In genomic region chr5:118331286-118331607, GRCm38 (mm10) we compare ENCODE assay signal across 8 mouse cellular contexts.
DNase-seq lines count a peak whose midpoint lies in the region; ATAC-seq and TF ChIP-seq lines count a peak whose summit lies in the region.

No protein-coding gene starts in this region.

- no peak for ATAC-seq in heart, embryonic 11.5 days (replicated peaks; ENCODE audit: insufficient number of reproducible peaks, low FRiP score, low TSS enrichment)
- no peak for ATAC-seq in limb, embryonic 14.5 days (ENCODE audit: low FRiP score, low read depth)
- peak; percentile 4; the same call in 1 of the 2 replicates for ATAC-seq in stomach, embryonic 16.5 days (ENCODE audit: insufficient read depth, low FRiP score)

- TF ChIP-seq POLR2A in limb, embryonic 14.5 days (IDR thresholded peaks at IDR 0.05; ENCODE audit: borderline replicate concordance, extremely low read depth, insufficient read depth, insufficient read length): no peak

- peak overlapping the region; percentile 67; the same call in 1 of the 2 replicates for H3K9ac ChIP-seq in heart, embryonic 11.5 days (ENCODE audit: low read depth, low read length)
- peak overlapping the region; percentile 62; the same call in 1 of the 2 replicates for H3K9ac ChIP-seq in limb, embryonic 14.5 days (ENCODE audit: low read depth, low read length, severe bottlenecking)
- 0 out of 2 replicates have a peak overlapping the region, but pooled peaks have one; percentile 75 for H3K9ac ChIP-seq in stomach, embryonic 16.5 days (ENCODE audit: low read length)

- peaks cover 12% of the 10 kb centered on the region; the same call in 1 of the 2 replicates for H3K4me1 ChIP-seq in heart, embryonic 11.5 days (ENCODE audit: control insufficient read depth, insufficient read depth, low read length)
- H3K4me1 ChIP-seq in forebrain, embryonic 10.5 days: peaks cover 43% of the 10 kb centered on the region
- H3K4me1 ChIP-seq in limb, embryonic 14.5 days (ENCODE audit: control insufficient read depth, insufficient read depth, low read length): peaks cover 33% of the 10 kb centered on the region
- peaks cover 13% of the 10 kb centered on the region for H3K4me1 ChIP-seq in stomach, embryonic 16.5 days (ENCODE audit: control insufficient read depth, insufficient read depth, low read length)

- no peak overlapping the region for H3K27ac ChIP-seq in heart, embryonic 11.5 days (ENCODE audit: low read depth, low read length)
- H3K27ac ChIP-seq in forebrain, embryonic 10.5 days: peak overlapping the region; percentile 84
- no peak overlapping the region for H3K27ac ChIP-seq in limb, embryonic 14.5 days (replicated peaks; ENCODE audit: low read depth, low read length)
- no peak overlapping the region for H3K27ac ChIP-seq in stomach, embryonic 16.5 days (ENCODE audit: low read length)

- H3K27me3 ChIP-seq in heart, embryonic 11.5 days (ENCODE audit: control insufficient read depth, insufficient read depth, low read length): peaks cover 19% of the 10 kb centered on the region
- peaks cover 66% of the 10 kb centered on the region for H3K27me3 ChIP-seq in forebrain, embryonic 10.5 days (ENCODE audit: poor library complexity, severe bottlenecking)
- H3K27me3 ChIP-seq in limb, embryonic 14.5 days (ENCODE audit: control insufficient read depth, insufficient read depth, low read length): no peaks in the 10 kb centered on the region
- no peaks in the 10 kb centered on the region; the same call in 1 of the 2 replicates for H3K27me3 ChIP-seq in stomach, embryonic 16.5 days (ENCODE audit: control insufficient read depth, insufficient read depth, low read length)

- peak overlapping the region; percentile 95 for H3K4me2 ChIP-seq in heart, embryonic 11.5 days
- H3K4me2 ChIP-seq in limb, embryonic 14.5 days (replicated peaks; ENCODE audit: low read depth, low read length, severe bottlenecking): peak overlapping the region; percentile 88
- H3K4me2 ChIP-seq in stomach, embryonic 16.5 days (ENCODE audit: low read depth, low read length): peak overlapping the region; percentile 97

- 17% methylated on average over 14 of the region's 14 CpGs for WGBS in heart, embryonic 11.5 days (ENCODE audit: insufficient replicate concordance)
- 25% methylated on average over 14 of the region's 14 CpGs for WGBS in forebrain, embryonic 10.5 days
- 11% methylated on average over 14 of the region's 14 CpGs for WGBS in limb, embryonic 14.5 days
- 20% methylated on average over 14 of the region's 14 CpGs for WGBS in stomach, embryonic 16.5 days

- H3K36me3 ChIP-seq in heart, embryonic 11.5 days (ENCODE audit: control insufficient read depth, insufficient read depth, low read length): no peaks in the 10 kb centered on the region
- no peaks in the 10 kb centered on the region for H3K36me3 ChIP-seq in forebrain, embryonic 10.5 days (replicated peaks)
- no peaks in the 10 kb centered on the region for H3K36me3 ChIP-seq in limb, embryonic 14.5 days (ENCODE audit: control insufficient read depth, insufficient read depth, low read length)
- H3K36me3 ChIP-seq in stomach, embryonic 16.5 days (ENCODE audit: control insufficient read depth, insufficient read depth, low read length): no peaks in the 10 kb centered on the region

- peak overlapping the region; percentile 45 for H3K4me3 ChIP-seq in heart, embryonic 11.5 days (ENCODE audit: low read depth, low read length)
- peak overlapping the region; percentile 56 for H3K4me3 ChIP-seq in forebrain, embryonic 10.5 days
- peak overlapping the region; percentile 39 for H3K4me3 ChIP-seq in limb, embryonic 14.5 days (replicated peaks; ENCODE audit: low read length)
- H3K4me3 ChIP-seq in stomach, embryonic 16.5 days (replicated peaks; ENCODE audit: low read length): peak overlapping the region; percentile 50; the same call in 1 of the 2 replicates

- no peaks in the 10 kb centered on the region for H3K9me3 ChIP-seq in heart, embryonic 11.5 days (replicated peaks; ENCODE audit: control insufficient read depth, low read length)
- H3K9me3 ChIP-seq in forebrain, embryonic 10.5 days: peaks cover 9% of the 10 kb centered on the region
- H3K9me3 ChIP-seq in limb, embryonic 14.5 days (ENCODE audit: control insufficient read depth, low read length): no peaks in the 10 kb centered on the region
- H3K9me3 ChIP-seq in stomach, embryonic 16.5 days (replicated peaks; ENCODE audit: control insufficient read depth, low read length): no peaks in the 10 kb centered on the region

- no peak for DNase-seq in heart, adult 18-20 months
- peak; percentile 17 for DNase-seq in 416B (ENCODE audit: low read depth)
- no peak for DNase-seq in forebrain, embryonic 10.5 days (ENCODE audit: extremely low spot score, low spot score)
- DNase-seq in limb, embryonic 14.5 days (ENCODE audit: low spot score): no peak
- no peak for DNase-seq in adrenal gland, postnatal 36 days
- no peak for DNase-seq in c-Kit-positive CD71-positive TER-119-positive erythroid progenitor cells, embryonic 14.5 days (ENCODE audit: low spot score)
